Mouse (Mus musculus): ENCODE results near the gene Susd1.
A peak's percentile ranks its signal among the peaks of the same experiment; 100 is the strongest.

Gene Susd1

GRCm38 (mm10) chr4:59337533-59337885 is 100.9 kb downstream of the Susd1 start:
- no peak for DNase-seq

- peak; percentile 87 for DNase-seq
These were observed 101.4 kb downstream of the Susd1 start for GRCm38 (mm10) chr4:59336846-59337532.

- DNase-seq: no peak
These were observed 102.0 kb downstream of the Susd1 start for GRCm38 (mm10) chr4:59336439-59336809.

- DNase-seq: peak; percentile 94
These were observed 102.6 kb downstream of the Susd1 start for GRCm38 (mm10) chr4:59335616-59336438.

- DNase-seq: peak; percentile 80
These were observed 103.3 kb downstream of the Susd1 start for GRCm38 (mm10) chr4:59335101-59335500.

- peak; percentile 84 for DNase-seq
These were observed 104.2 kb downstream of the Susd1 start for GRCm38 (mm10) chr4:59334236-59334635.

- DNase-seq: peak; percentile 82
These were observed 105.0 kb downstream of the Susd1 start for GRCm38 (mm10) chr4:59333424-59333895.

- peak; percentile 77 for DNase-seq
These were observed 105.6 kb downstream of the Susd1 start for GRCm38 (mm10) chr4:59332691-59333423.

- peak; percentile 90 for DNase-seq
These were observed 106.3 kb downstream of the Susd1 start for GRCm38 (mm10) chr4:59332089-59332488.

GRCm38 (mm10) chr4:59331633-59332032 is 106.8 kb downstream of the Susd1 start:
- peak; percentile 99 for DNase-seq

GRCm38 (mm10) chr4:59330961-59331604 is 107.3 kb downstream of the Susd1 start:
- DNase-seq: no peak

GRCm38 (mm10) chr4:59329461-59330304 is 108.8 kb downstream of the Susd1 start:
- peak; percentile 97 for DNase-seq

- peak; percentile 85 for DNase-seq
These were observed 109.6 kb downstream of the Susd1 start for GRCm38 (mm10) chr4:59328821-59329220.

GRCm38 (mm10) chr4:59327986-59328385 is 110.4 kb downstream of the Susd1 start:
- peak; percentile 25 for DNase-seq

GRCm38 (mm10) chr4:59326031-59326760 is 112.2 kb downstream of the Susd1 start:
- peak; percentile 25 for DNase-seq

GRCm38 (mm10) chr4:59324317-59324716 is 114.1 kb downstream of the Susd1 start:
- DNase-seq: peak; percentile 55

GRCm38 (mm10) chr4:59323231-59323651 is 115.2 kb downstream of the Susd1 start:
- DNase-seq: peak; percentile 87

- DNase-seq: no peak
These were observed 115.7 kb downstream of the Susd1 start for GRCm38 (mm10) chr4:59322733-59323132.

- DNase-seq: peak; percentile 75
These were observed 116.4 kb downstream of the Susd1 start for GRCm38 (mm10) chr4:59322056-59322455.

GRCm38 (mm10) chr4:59321181-59322008 is 117.0 kb downstream of the Susd1 start:
- peak; percentile 74 for DNase-seq
